Mouse (Mus musculus) stomach, postnatal 0 days (tissue): ENCODE measurements at regions not wholly inside any gene's neighbourhood (a gene's known extent, or its start where the extent isn't known, plus 50 kb on each side); places are given as distances from the start of the nearest gene placed in this dataset.

Experiments used
- ATAC-seq: fragments of 200-750 bp; cut with Nextera tagmentation; 2 replicates; pipeline ENCODE4 v1.8.0; 2017; ENCODE audit not compliant: low FRiP score, low TSS enrichment
- DNase-seq: peaks from one replicate; pipeline ENCODE4 v3.0.0-alpha.2; 2016; ENCODE audit warnings: low spot score
- H3K27ac ChIP-seq: fragments of 300-500 bp; sonication (generic); replicated peaks from 2 replicates; pipeline ENCODE4 v1.5.1; 2014; ENCODE audit warnings: mild to moderate bottlenecking, control low read depth
- H3K27me3 ChIP-seq: fragments of 300-500 bp; sonication (generic); 2 replicates; pipeline ENCODE4 v1.6.1; 2014; ENCODE audit warnings: low read length; ENCODE audit not compliant: control insufficient read depth, insufficient read depth
- H3K36me3 ChIP-seq: fragments of 300-500 bp; sonication (generic); 2 replicates; pipeline ENCODE4 v1.6.1; 2014; ENCODE audit warnings: low read length, mixed read lengths; ENCODE audit not compliant: control insufficient read depth, insufficient read depth
- H3K4me1 ChIP-seq: fragments of 300-500 bp; sonication (generic); replicated peaks from 2 replicates; pipeline ENCODE4 v1.6.1; 2014; ENCODE audit warnings: antibody characterized with exemption; ENCODE audit not compliant: control insufficient read depth, insufficient read depth
- H3K4me2 ChIP-seq: fragments of 300-500 bp; sonication (generic); replicated peaks from 2 replicates; pipeline ENCODE4 v1.6.1; 2014; ENCODE audit warnings: low read depth, mild to moderate bottlenecking, control low read depth, moderate library complexity
- H3K4me3 ChIP-seq: fragments of 300-500 bp; sonication (generic); 2 replicates; pipeline ENCODE4 v1.5.1; 2014; ENCODE audit warnings: low read depth, low read length, control low read depth
- H3K9ac ChIP-seq: fragments of 300-500 bp; sonication (generic); 2 replicates; pipeline ENCODE4 v1.6.1; 2014; ENCODE audit warnings: mild to moderate bottlenecking, low read length, control low read depth, mixed read lengths
- H3K9me3 ChIP-seq: fragments of 300-500 bp; sonication (generic); 2 replicates; pipeline ENCODE4 v1.6.1; 2016; ENCODE audit warnings: low read length; ENCODE audit not compliant: control insufficient read depth
- CTCF ChIP-seq: IDR thresholded peaks from 2 replicates; pipeline ENCODE4 v1.5.1; 2016; ENCODE audit warnings: antibody characterized with exemption, low read depth, mild to moderate bottlenecking, moderate library complexity
- EP300 ChIP-seq: optimal IDR thresholded peaks from 2 replicates; pipeline ENCODE3; 2016; ENCODE audit warnings: antibody characterized with exemption
- WGBS: fragments of 180-500 bp; shearing (Covaris S2); extraction: QIAGEN DNeasy Blood & Tissue Kit; methylation state at CpG from one replicate; pipeline ENCODE4 v1.1.7; 2014; 5-methylcytosine and 5-hydroxymethylcytosine counted together

DNA sequence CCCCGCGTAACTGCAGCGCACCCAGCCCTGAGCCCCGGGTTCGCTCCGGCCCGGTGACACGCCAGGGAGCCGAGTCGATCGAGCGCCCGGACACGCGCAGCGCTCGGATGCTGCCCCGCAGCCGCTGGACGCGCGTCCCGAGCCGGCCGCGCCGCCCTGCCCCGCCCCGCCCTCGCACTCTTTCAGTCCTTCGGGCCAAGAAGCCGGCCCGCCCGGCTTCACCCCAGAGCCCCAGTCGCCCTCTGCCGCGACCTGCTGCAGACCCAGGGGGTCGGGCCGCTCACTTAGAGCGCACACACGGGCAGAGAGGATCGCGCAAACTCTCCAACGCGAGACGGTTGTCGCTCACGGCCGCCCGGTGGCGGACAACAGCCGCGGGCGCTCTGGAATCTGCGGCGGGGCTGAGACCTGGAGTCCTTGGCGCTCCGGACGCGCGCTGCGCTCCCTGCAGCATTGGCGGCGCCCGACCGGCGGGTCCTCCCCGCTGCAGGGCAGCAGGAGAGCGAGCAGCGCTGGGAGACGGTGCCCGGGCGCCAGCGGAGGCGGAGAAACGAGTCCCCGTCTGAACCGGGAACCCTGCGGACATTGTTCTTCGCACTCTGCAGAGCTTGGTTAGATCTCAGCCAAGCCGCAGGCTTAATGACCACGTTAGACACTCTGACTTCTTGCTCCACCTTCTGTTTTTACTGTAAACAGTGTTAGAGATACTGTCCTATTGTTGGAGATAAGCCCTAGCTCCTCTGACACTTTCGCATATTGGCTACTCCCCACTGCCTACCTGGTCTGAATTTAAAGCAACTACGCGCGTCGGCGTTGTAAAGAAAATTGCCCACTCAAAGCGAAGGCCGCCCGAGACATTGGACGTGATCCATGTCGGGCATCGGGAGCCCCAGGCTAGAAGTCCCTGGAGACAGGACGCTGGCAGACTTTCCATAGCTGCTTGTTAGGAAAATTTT lies 153.1 kb upstream of the Smim15 start:
- TF ChIP-seq EP300 (no peak), CTCF (peak; percentile 56)
- under 1% methylated on average over 88 of the region's 95 CpGs for WGBS
- Histone ChIP-seq H3K4me1 (no peaks in the 10 kb centered on the region), H3K27ac (peak overlapping the region; percentile 99), H3K4me2 (peak overlapping the region; percentile 71), H3K27me3 (no peaks in the 10 kb centered on the region), H3K36me3 (no peaks in the 10 kb centered on the region), H3K9ac (peak overlapping the region; percentile 86), H3K9me3 (no peaks in the 10 kb centered on the region), H3K4me3 (peak overlapping the region; percentile 93)
- ATAC-seq (peak; percentile 59), DNase-seq (peak; percentile 86)

DNA sequence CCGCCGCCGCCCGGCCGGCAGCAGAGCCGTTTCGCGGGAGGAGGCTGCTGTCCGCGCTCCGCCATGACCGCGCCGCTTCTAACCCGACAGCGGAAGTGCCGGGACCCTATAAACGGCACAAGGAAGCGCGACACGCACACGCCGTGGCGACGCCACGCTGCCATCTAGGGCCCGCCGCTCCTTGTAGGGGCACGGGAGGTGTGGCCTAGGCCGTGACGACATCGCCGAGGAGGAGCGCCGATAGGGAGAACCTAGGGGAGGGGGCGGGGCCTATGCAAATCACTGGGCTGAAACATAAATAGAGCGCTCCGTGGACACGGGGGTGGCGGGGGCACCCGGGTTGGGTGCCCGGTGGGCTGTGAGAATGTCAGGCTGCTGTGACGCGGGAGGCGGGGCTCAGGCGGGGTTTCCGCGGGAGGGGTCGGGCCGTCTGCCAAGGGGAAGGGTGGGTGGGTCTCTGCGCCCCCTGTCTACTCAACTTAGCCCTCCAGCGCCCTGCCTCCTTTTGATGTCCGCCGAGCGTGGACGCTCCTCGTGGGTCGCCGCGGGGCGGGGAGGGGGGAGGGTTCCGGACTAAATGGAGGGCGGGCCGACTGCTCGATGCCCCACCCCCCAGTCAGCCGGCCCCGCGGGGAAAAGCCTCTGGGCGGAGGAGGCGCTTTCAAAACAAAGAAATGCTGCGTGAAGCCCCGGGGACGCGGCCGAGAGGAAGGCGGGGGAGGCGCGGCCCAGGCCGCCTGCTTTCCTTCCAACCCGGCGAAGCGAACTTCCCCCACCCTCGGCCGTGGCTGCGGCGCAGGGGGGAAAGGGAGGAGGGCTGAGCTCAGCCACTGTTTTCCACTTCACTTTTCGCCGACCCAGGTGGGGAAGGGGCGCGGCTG lies 154.0 kb upstream of the Smim15 start:
- no peaks in the 10 kb centered on the region for H3K9me3 ChIP-seq
- H3K4me3 ChIP-seq, result peak overlapping the region; percentile 93
- H3K4me2 ChIP-seq, result peak overlapping the region; percentile 88
- WGBS, result under 1% methylated on average over 65 of the region's 90 CpGs
- no peak for TF ChIP-seq EP300
- TF ChIP-seq CTCF, result peak; percentile 65
- ATAC-seq (peak; percentile 96), DNase-seq (peak; percentile 100)
- peak overlapping the region; percentile 99 for H3K27ac ChIP-seq
- H3K27me3 ChIP-seq, result no peaks in the 10 kb centered on the region
- H3K36me3 ChIP-seq, result no peaks in the 10 kb centered on the region
- peak overlapping the region; percentile 91 for H3K9ac ChIP-seq
- H3K4me1 ChIP-seq, result no peaks in the 10 kb centered on the region

DNA sequence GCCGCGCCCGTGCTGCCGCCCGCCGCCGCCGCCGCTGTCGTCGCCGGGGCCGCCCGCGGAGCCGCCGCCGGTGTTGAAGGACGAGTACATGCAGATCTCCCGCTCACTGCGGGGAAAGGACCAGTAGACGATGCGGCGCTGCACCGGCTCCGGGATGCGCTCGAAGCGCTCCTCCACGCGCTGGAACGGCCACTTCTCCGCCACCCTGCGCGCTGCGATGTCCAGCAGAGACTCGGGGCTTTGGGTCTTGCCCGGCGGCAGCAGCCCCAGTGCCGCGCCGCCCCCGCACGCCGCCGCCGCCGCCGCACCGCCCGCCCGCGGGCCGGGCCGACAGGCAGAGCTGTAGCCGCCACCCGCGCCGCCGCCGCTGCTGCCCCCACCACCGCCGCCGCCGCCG lies 154.7 kb upstream of the Smim15 start:
- no peak for TF ChIP-seq EP300
- TF ChIP-seq CTCF, result no peak
- H3K4me3 ChIP-seq, result peak overlapping the region; percentile 93
- no peaks in the 10 kb centered on the region for H3K36me3 ChIP-seq
- H3K4me2 ChIP-seq, result peak overlapping the region; percentile 88
- DNase-seq, result no peak
- 0% methylated on average over 15 of the region's 66 CpGs for WGBS
- no peak for ATAC-seq
- no peaks in the 10 kb centered on the region for H3K27me3 ChIP-seq
- no peaks in the 10 kb centered on the region for H3K9me3 ChIP-seq
- H3K9ac ChIP-seq, result peak overlapping the region; percentile 91
- peak overlapping the region; percentile 96 for H3K27ac ChIP-seq
- H3K4me1 ChIP-seq, result no peaks in the 10 kb centered on the region

DNA sequence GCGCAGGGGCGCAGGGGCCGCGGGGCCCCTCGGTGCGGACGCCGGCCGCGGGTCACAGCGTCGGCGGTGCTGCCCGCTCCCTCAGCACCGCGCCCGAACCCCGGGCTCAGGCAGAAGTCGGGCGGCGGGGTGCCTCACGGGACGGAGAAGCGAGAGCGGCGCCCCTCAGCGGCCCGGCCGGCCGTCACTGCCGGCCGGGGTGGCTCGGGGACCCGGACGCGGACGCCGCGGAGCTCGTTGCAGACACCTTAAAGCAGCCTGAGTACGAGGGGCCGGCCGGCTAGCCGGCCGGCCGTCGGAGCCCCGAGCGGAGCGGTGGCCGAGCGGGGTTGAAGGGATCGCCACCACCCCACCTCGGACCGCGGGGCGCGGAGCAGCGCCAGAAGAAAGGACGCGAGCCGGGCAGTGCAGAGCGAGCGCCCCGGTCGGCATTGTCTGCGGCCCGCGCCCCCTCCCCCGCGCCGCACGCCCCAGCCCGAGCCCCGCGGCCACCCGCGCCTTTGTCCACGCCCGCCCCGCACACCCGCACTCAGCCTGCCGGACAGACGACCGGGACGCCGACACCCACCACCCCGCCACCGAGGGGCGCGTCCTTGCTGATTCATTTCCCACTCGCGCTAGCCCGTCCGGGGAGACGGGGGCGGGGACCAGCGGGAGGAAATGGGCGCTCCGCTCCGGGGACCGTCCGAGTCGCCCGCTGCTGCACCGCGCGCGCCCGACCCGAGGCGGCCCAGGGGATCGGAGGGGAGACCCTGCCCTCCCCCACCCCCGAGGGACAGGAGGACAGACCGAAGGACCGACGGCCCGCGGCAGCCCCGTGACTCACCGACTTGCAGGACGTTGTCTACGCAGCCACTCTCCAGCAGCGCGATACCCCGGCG lies 155.4 kb upstream of the Smim15 start:
- DNase-seq (peak; percentile 80), ATAC-seq (no peak)
- no peaks in the 10 kb centered on the region for H3K4me1 ChIP-seq
- TF ChIP-seq CTCF (0 out of 2 replicates have a peak, but pooled peaks have one; percentile 8), EP300 (no peak)
- peak overlapping the region; percentile 96 for H3K27ac ChIP-seq
- peak overlapping the region; percentile 93 for H3K4me3 ChIP-seq
- no peaks in the 10 kb centered on the region for H3K27me3 ChIP-seq
- 1% methylated on average over 76 of the region's 127 CpGs for WGBS
- H3K9me3 ChIP-seq, result no peaks in the 10 kb centered on the region
- peak overlapping the region; percentile 91 for H3K9ac ChIP-seq
- no peaks in the 10 kb centered on the region for H3K36me3 ChIP-seq
- H3K4me2 ChIP-seq, result peak overlapping the region; percentile 88

DNA sequence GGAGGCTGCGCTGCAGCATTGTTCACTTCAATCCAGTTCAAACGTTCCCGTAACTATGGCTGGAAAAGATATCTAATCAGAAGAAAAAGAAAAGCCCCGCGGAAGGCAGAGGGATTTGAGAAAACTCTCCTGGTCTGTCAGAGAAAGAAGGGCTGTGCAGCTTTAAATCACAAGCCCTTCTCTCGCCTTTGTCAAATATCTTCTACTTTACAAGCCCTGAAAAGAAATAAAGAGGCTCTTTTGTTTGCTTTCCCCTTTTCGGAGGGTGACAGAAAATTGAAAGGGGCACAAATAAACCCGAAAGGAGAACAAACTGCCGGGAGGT lies 156.1 kb upstream of the Smim15 start:
- ATAC-seq (no peak), DNase-seq (no peak)
- H3K9ac ChIP-seq, result peak overlapping the region; percentile 91
- WGBS, result under 1% methylated on average over 9 of the region's 9 CpGs
- H3K4me2 ChIP-seq, result peak overlapping the region; percentile 88
- TF ChIP-seq CTCF, result no peak
- no peak for TF ChIP-seq EP300
- H3K36me3 ChIP-seq, result no peaks in the 10 kb centered on the region
- peak overlapping the region; percentile 96 for H3K27ac ChIP-seq
- H3K4me3 ChIP-seq, result peak overlapping the region; percentile 93
- no peaks in the 10 kb centered on the region for H3K27me3 ChIP-seq
- H3K4me1 ChIP-seq, result no peaks in the 10 kb centered on the region
- H3K9me3 ChIP-seq, result no peaks in the 10 kb centered on the region
